Mouse (Mus musculus): ENCODE results near the gene Cmpk1.

DNA sequence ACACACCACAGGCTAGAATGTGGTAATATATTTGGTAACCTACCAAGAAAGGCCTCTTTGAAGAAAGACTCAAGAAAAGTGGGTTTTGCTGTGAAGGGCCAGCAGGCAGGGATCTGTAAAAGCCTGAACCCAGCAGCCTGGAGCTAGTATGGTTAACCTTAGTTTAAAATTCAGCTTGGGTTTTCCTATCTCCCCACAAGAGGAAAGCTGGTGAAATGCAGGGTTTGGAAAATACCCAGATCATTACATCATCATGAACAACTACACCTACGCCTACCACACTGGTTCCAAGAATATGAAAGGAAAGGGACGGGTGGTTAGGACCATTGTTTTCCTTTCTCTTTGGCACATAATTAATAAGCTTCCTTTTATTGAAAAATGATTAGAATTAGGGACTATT lies 28.8 kb downstream of the Cmpk1 start:
- TF ChIP-seq CTCF (IDR thresholded peaks at IDR 0.05; ENCODE audit: insufficient read depth, low read length) (no peak), POLR2A (IDR thresholded peaks at IDR 0.05; ENCODE audit: borderline replicate concordance, extremely low read depth, low read depth, low read length) (no peak)

Data from lung, adult 2 months (tissue).